ENCODE assay signal across 7 mouse cellular contexts in genomic region chr12:76369978-76370830, GRCm38 (mm10). TPM values are rescaled to one million over a fixed set of nuclear protein-coding genes. Genes with fewer than 3 reads are reported as not detected.
DNase-seq lines count a peak whose midpoint lies in the region; ATAC-seq lines count a peak whose summit lies in the region.

Gene Zbtb1 (plus strand): TSS chr12:76370266.

- H3K9ac ChIP-seq in intestine, embryonic 15.5 days = peak within 1 kb of the TSS; percentile 97
- peak within 1 kb of the TSS; percentile 99 for H3K9ac ChIP-seq in midbrain, embryonic 11.5 days (ENCODE audit: low read length)

- peak; percentile 63 for ATAC-seq in intestine, embryonic 15.5 days
- peak; percentile 70 for ATAC-seq in midbrain, embryonic 11.5 days (ENCODE audit: low FRiP score)

- WGBS in intestine, embryonic 15.5 days = under 1% methylated on average over 91 of the region's 99 CpGs
- WGBS in midbrain, embryonic 11.5 days = 1% methylated on average over 83 of the region's 99 CpGs

- intact Hi-C loops in left cerebral cortex, postnatal 4 days (cut with DNase I) = loop anchor here (10.0 kb wide), 1 partner anchor 105 kb away; no protein-coding TSS in a partner anchor

- peak; percentile 89 to 96 for DNase-seq in adrenal gland, adult (ENCODE audit: inconsistent age in 2 of 2, low spot score in 1 of 2)
- peak; percentile 78 for DNase-seq in embryo, embryonic 10.5 days (ENCODE audit: low spot score)
- peak; percentile 83 for DNase-seq in gastrocnemius, postnatal 25 days
- peak; percentile 83 for DNase-seq in left cerebral cortex, postnatal 4 days
- DNase-seq in midbrain, embryonic 11.5 days (ENCODE audit: low spot score, missing footprints) = peak; percentile 98
- DNase-seq in skeletal muscle tissue, adult 2 months (ENCODE audit: low read depth, low spot score) = peak; percentile 75

- no peaks in the 10 kb centered on the region for H3K27me3 ChIP-seq in intestine, embryonic 15.5 days (replicated peaks)
- H3K27me3 ChIP-seq in midbrain, embryonic 11.5 days (ENCODE audit: control insufficient read depth, insufficient read depth, low read length) = no peaks in the 10 kb centered on the region

- H3K4me2 ChIP-seq in intestine, embryonic 15.5 days (replicated peaks) = peak within 1 kb of the TSS; percentile 88
- H3K4me2 ChIP-seq in midbrain, embryonic 11.5 days = peak within 1 kb of the TSS; percentile 78

- no peaks in the 10 kb centered on the region for H3K36me3 ChIP-seq in intestine, embryonic 15.5 days
- no peaks in the 10 kb centered on the region for H3K36me3 ChIP-seq in midbrain, embryonic 11.5 days (ENCODE audit: control insufficient read depth, insufficient read depth, low read length)

- H3K4me3 ChIP-seq in intestine, embryonic 15.5 days (replicated peaks) = peak within 1 kb of the TSS; percentile 87
- peak within 1 kb of the TSS; percentile 76 for H3K4me3 ChIP-seq in midbrain, embryonic 11.5 days (ENCODE audit: low read depth, low read length)

- peaks cover 28% of the 10 kb centered on the region for H3K4me1 ChIP-seq in intestine, embryonic 15.5 days (replicated peaks)
- H3K4me1 ChIP-seq in midbrain, embryonic 11.5 days (ENCODE audit: control insufficient read depth, insufficient read depth, low read length) = peaks cover 25% of the 10 kb centered on the region

- H3K27ac ChIP-seq in intestine, embryonic 15.5 days = peak within 1 kb of the TSS; percentile 100
- peak within 1 kb of the TSS; percentile 96 for H3K27ac ChIP-seq in midbrain, embryonic 11.5 days (ENCODE audit: low read depth, low read length)

- H3K9me3 ChIP-seq in intestine, embryonic 15.5 days = no peaks in the 10 kb centered on the region
- no peaks in the 10 kb centered on the region for H3K9me3 ChIP-seq in midbrain, embryonic 11.5 days (ENCODE audit: control insufficient read depth, low read length)

RNA-seq across cellular contexts. Expression of gene Zbtb1, which starts in this region (rescaled TPM):
- total RNA-seq in gastrocnemius, postnatal 25 days (2021) = 1 to 10 TPM; 3.1 to 3.9 TPM
- 6.7 and 7.6 TPM in 2 replicates for polyA plus RNA-seq in intestine, embryonic 15.5 days (2015; fragmentation: Nextera tagmentation; extraction: Ambion mirVana)
- total RNA-seq in left cerebral cortex, postnatal 4 days (2021) = 1 to 10 TPM; 3.7 to 4.6 TPM
- polyA plus RNA-seq in midbrain, embryonic 11.5 days (2014; fragmentation: Nextera tagmentation; extraction: Ambion mirVana) = 7.6 and 7.8 TPM in 2 replicates

Comparison
In these comparisons a context has a peak if more than half of its experiments do, and no peak if none do; other contexts are left out.
1. Peak in every context shown above with its lines: DNase-seq, ATAC-seq, H3K4me3 ChIP-seq and H3K27ac ChIP-seq.